ENCODE assay signal across 27 mouse cellular contexts in genomic region chr2:76342146-76342545, GRCm38 (mm10). TPM values are rescaled to one million over a fixed set of nuclear protein-coding genes. Genes with fewer than 3 reads are reported as not detected.
"Had no signal": no experiment of that assay in that cellular context is flagged by ENCODE, and none has a peak within 500 bp of the region (broad histone marks: within the 10 kb centered on the region; RNA-seq: fewer than 3 reads in every experiment).

No protein-coding gene starts in this region.

- H3K36me3 ChIP-seq: limb, embryonic 12.5 days; limb, embryonic 15.5 days; midbrain, embryonic 12.5 days; midbrain, embryonic 15.5 days; neural tube, embryonic 12.5 days; neural tube, embryonic 15.5 days; stomach, embryonic 15.5 days had no signal

- ATAC-seq: liver, postnatal 0 days; lung, postnatal 0 days; midbrain, embryonic 15.5 days had no signal

- H3K4me2 ChIP-seq: limb, embryonic 12.5 days; limb, embryonic 15.5 days; liver, embryonic 11.5 days; lung, embryonic 14.5 days; midbrain, embryonic 12.5 days; midbrain, embryonic 15.5 days; neural tube, embryonic 12.5 days; neural tube, embryonic 15.5 days; stomach, embryonic 15.5 days had no signal

- H3K4me3 ChIP-seq: limb, embryonic 12.5 days; limb, embryonic 15.5 days; midbrain, embryonic 12.5 days; midbrain, embryonic 15.5 days; neural tube, embryonic 12.5 days; neural tube, embryonic 15.5 days; stomach, embryonic 15.5 days had no signal

- H3K9ac ChIP-seq: limb, embryonic 12.5 days; limb, embryonic 15.5 days; liver, embryonic 14.5 days; liver, postnatal 0 days; lung, embryonic 14.5 days; midbrain, embryonic 12.5 days; midbrain, embryonic 15.5 days; neural tube, embryonic 12.5 days; neural tube, embryonic 15.5 days; stomach, embryonic 15.5 days had no signal

- DNase-seq: kidney, postnatal 14 days; kidney, postnatal 4 days; left cerebral cortex, postnatal 4 days; liver, postnatal 0 days; lung, embryonic 14.5 days; right cerebral cortex, adult 18-20 months; right cerebral cortex, postnatal 14 days; spleen, adult 18-20 months; thymus, postnatal 25 days had no signal

- H3K27ac ChIP-seq: limb, embryonic 12.5 days; limb, embryonic 15.5 days; liver, embryonic 14.5 days; macrophage; midbrain, embryonic 12.5 days; midbrain, embryonic 15.5 days; neural tube, embryonic 12.5 days; neural tube, embryonic 15.5 days; stomach, embryonic 15.5 days had no signal

- H3K9me3 ChIP-seq: limb, embryonic 12.5 days; limb, embryonic 15.5 days; midbrain, embryonic 12.5 days; midbrain, embryonic 15.5 days; neural tube, embryonic 12.5 days; neural tube, embryonic 15.5 days; stomach, embryonic 15.5 days had no signal

RNA-seq across cellular contexts. Expression of gene Pde11a, which starts 3.6 kb away (rescaled TPM):
- polyA plus RNA-seq: macrophage had no signal

RNA-seq across cellular contexts. Expression of gene Cyct, which starts 18.1 kb away (rescaled TPM):
- total RNA-seq: layer of hippocampus, adult 18-20 months; layer of hippocampus, postnatal 14 days; left cerebral cortex, adult 8-10 months; left cerebral cortex, postnatal 14 days; left cerebral cortex, postnatal 4 days; megakaryocyte, adult 5-6 weeks had no signal
- polyA plus RNA-seq: kidney, embryonic 16.5 days; limb, embryonic 12.5 days; limb, embryonic 15.5 days; liver, embryonic 14.5 days; liver, postnatal 0 days; lung, embryonic 14.5 days; lung, postnatal 0 days; macrophage; midbrain, embryonic 12.5 days; neural tube, embryonic 12.5 days; stomach, embryonic 15.5 days; thymus, postnatal 0 days had no signal
